24 mouse cellular contexts compared by ENCODE assay signal in the genomic region with DNA sequence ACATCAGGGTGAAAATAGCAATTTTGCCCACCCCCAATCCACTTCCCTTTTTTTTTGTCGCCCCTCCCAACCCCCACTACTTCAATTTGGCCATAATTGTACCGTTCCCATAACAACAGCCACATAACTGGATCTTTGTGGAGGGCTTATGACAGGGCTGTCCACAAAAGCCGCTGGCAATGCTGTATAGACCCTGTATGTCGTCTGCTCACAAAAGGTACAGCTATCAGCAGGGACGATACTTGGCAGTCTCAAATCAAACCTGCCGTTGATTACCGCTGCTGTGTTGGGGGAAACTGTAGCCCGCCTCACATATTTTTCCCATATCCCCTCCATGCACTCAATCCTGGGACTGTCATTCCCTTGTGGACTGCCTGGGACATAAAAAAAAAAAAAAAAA.
DNase-seq lines count a peak whose midpoint lies in the region; ATAC-seq and TF ChIP-seq lines count a peak whose summit lies in the region.
"Had no signal": no experiment of that assay in that cellular context is flagged by ENCODE, and none has a peak within 500 bp of the region (broad histone marks: within the 10 kb centered on the region; RNA-seq: fewer than 3 reads in every experiment).

No protein-coding gene starts in this region.

- TF ChIP-seq POLR2A in brain, embryonic 14.5 days (IDR thresholded peaks at IDR 0.05; ENCODE audit: borderline replicate concordance, extremely low read depth, insufficient read depth, insufficient read length, poor library complexity, severe bottlenecking) = no peak

- peaks cover 12% of the 10 kb centered on the region for H3K4me1 ChIP-seq in forebrain, embryonic 16.5 days (replicated peaks; ENCODE audit: control insufficient read depth, insufficient read depth, low read length)
- H3K4me1 ChIP-seq in forebrain, embryonic 13.5 days = peaks cover 5% of the 10 kb centered on the region
- H3K4me1 ChIP-seq: embryonic facial prominence, embryonic 10.5 days; hindbrain, embryonic 10.5 days; hindbrain, embryonic 13.5 days; intestine, embryonic 15.5 days had no signal

- no peak for ATAC-seq in forebrain, embryonic 16.5 days
- ATAC-seq in forebrain, embryonic 13.5 days = no peak
- ATAC-seq: CD4-positive, CD25-positive, alpha-beta regulatory T cell, adult 4 months; hindbrain, embryonic 16.5 days; intestine, embryonic 15.5 days had no signal

- DNase-seq in brain, embryonic 14.5 days (ENCODE audit: low read depth) = peak; percentile 69
- peak; percentile 4 for DNase-seq in c-Kit-positive CD71-negative TER-119-negative erythroid progenitor cells, embryonic 14.5 days (ENCODE audit: low read depth)
- no peak for DNase-seq in right cerebral cortex, postnatal 14 days
- DNase-seq in gastrocnemius, adult 18-20 months (ENCODE audit: low spot score) = no peak
- DNase-seq: adrenal gland, adult 2 months; adrenal gland, postnatal 14 days; cerebellum, adult 18-20 months; cerebellum, adult 9-10 months; embryo, embryonic 11 days; gastrocnemius, postnatal 25 days; heart, adult 18-20 months; kidney, adult 11 months; kidney, adult 8-10 months had no signal

- H3K27me3 ChIP-seq in forebrain, embryonic 16.5 days (replicated peaks; ENCODE audit: control insufficient read depth, insufficient read depth, low read length) = no peaks in the 10 kb centered on the region
- H3K27me3 ChIP-seq in forebrain, embryonic 13.5 days = no peaks in the 10 kb centered on the region
- H3K27me3 ChIP-seq: embryonic facial prominence, embryonic 13.5 days; hindbrain, embryonic 13.5 days; intestine, embryonic 15.5 days had no signal

- peak overlapping the region; percentile 33 for H3K27ac ChIP-seq in forebrain, embryonic 16.5 days (ENCODE audit: low read length)
- no peak overlapping the region for H3K27ac ChIP-seq in forebrain, embryonic 13.5 days
- H3K27ac ChIP-seq: embryonic facial prominence, embryonic 10.5 days; embryonic facial prominence, embryonic 13.5 days; hindbrain, embryonic 10.5 days; hindbrain, embryonic 13.5 days; intestine, embryonic 15.5 days had no signal

- H3K4me3 ChIP-seq in forebrain, embryonic 16.5 days (replicated peaks; ENCODE audit: low read length) = no peak overlapping the region
- H3K4me3 ChIP-seq in forebrain, embryonic 13.5 days = no peak overlapping the region
- H3K4me3 ChIP-seq: embryonic facial prominence, embryonic 10.5 days; embryonic facial prominence, embryonic 13.5 days; erythroblast, embryonic 14.5 days; hindbrain, embryonic 10.5 days; hindbrain, embryonic 13.5 days; intestine, embryonic 15.5 days had no signal

- H3K9ac ChIP-seq in forebrain, embryonic 16.5 days (replicated peaks; ENCODE audit: low read depth, low read length) = no peak overlapping the region
- no peak overlapping the region for H3K9ac ChIP-seq in forebrain, embryonic 13.5 days
- H3K9ac ChIP-seq: embryonic facial prominence, embryonic 13.5 days; hindbrain, embryonic 13.5 days; intestine, embryonic 15.5 days had no signal

- no peaks in the 10 kb centered on the region for H3K36me3 ChIP-seq in forebrain, embryonic 16.5 days (ENCODE audit: control insufficient read depth, insufficient read depth)
- no peaks in the 10 kb centered on the region for H3K36me3 ChIP-seq in forebrain, embryonic 13.5 days (ENCODE audit: poor library complexity, severe bottlenecking)
- H3K36me3 ChIP-seq: embryonic facial prominence, embryonic 10.5 days; embryonic facial prominence, embryonic 13.5 days; hindbrain, embryonic 10.5 days; hindbrain, embryonic 13.5 days; intestine, embryonic 15.5 days had no signal

- 33% methylated on average over 8 of the region's 8 CpGs for WGBS in forebrain, embryonic 16.5 days
- WGBS in forebrain, embryonic 13.5 days = 48% methylated on average over 8 of the region's 8 CpGs

- no peaks in the 10 kb centered on the region for H3K9me3 ChIP-seq in forebrain, embryonic 16.5 days (ENCODE audit: control insufficient read depth, low read length)
- H3K9me3 ChIP-seq in forebrain, embryonic 13.5 days (replicated peaks) = no peaks in the 10 kb centered on the region
- H3K9me3 ChIP-seq: embryonic facial prominence, embryonic 10.5 days; embryonic facial prominence, embryonic 13.5 days; hindbrain, embryonic 10.5 days; hindbrain, embryonic 13.5 days; intestine, embryonic 15.5 days had no signal

- H3K4me2 ChIP-seq in forebrain, embryonic 16.5 days (ENCODE audit: low read length) = peak overlapping the region; percentile 21; the same call in 1 of the 2 replicates
- no peak overlapping the region for H3K4me2 ChIP-seq in forebrain, embryonic 13.5 days
- H3K4me2 ChIP-seq: embryonic facial prominence, embryonic 13.5 days; heart, embryonic 11.5 days; hindbrain, embryonic 13.5 days; intestine, embryonic 15.5 days had no signal

- no peak for TF ChIP-seq CTCF in brain, embryonic 14.5 days (IDR thresholded peaks at IDR 0.05; ENCODE audit: borderline replicate concordance, extremely low read depth, insufficient read depth, insufficient read length)

Comparison
In these comparisons a context has a peak if more than half of its experiments do, and no peak if none do; other contexts are left out.
1. DNase-seq: peak in brain, embryonic 14.5 days (single experiment) and c-Kit-positive CD71-negative TER-119-negative erythroid progenitor cells, embryonic 14.5 days (single experiment); none in right cerebral cortex, postnatal 14 days (single experiment) and gastrocnemius, adult 18-20 months (single experiment).